Mouse (Mus musculus) heart, postnatal 0 days (tissue): ENCODE measurements at regions not wholly inside any gene's neighbourhood (a gene's known extent, or its start where the extent isn't known, plus 50 kb on each side); places are given as distances from the start of the nearest gene placed in this dataset.

Experiments
- ATAC-seq: fragments of 200-750 bp; cut with Nextera tagmentation; 2 replicates; pipeline ENCODE4 v1.8.0; 2017; ENCODE audit warnings: low read depth, moderate number of reproducible peaks, moderate library complexity; ENCODE audit not compliant: insufficient read depth
- DNase-seq: peaks from one replicate; pipeline ENCODE4 v3.0.0-alpha.2; 2016; ENCODE audit warnings: low spot score
- H3K27ac ChIP-seq: fragments of 300-500 bp; sonication (generic); 2 replicates; pipeline ENCODE4 v1.5.1; 2014; ENCODE audit warnings: low read depth, mild to moderate bottlenecking
- H3K27me3 ChIP-seq: fragments of 300-500 bp; sonication (generic); 2 replicates; pipeline ENCODE4 v1.6.1; 2014; ENCODE audit warnings: low read length, mixed read lengths; ENCODE audit not compliant: control insufficient read depth, insufficient read depth
- H3K36me3 ChIP-seq: fragments of 300-500 bp; sonication (generic); replicated peaks from 2 replicates; pipeline ENCODE4 v1.6.1; 2014; ENCODE audit warnings: low read length, mixed read lengths; ENCODE audit not compliant: control insufficient read depth, insufficient read depth
- H3K4me1 ChIP-seq: fragments of 300-500 bp; sonication (generic); 2 replicates; pipeline ENCODE4 v1.6.1; 2014; ENCODE audit warnings: antibody characterized with exemption; ENCODE audit not compliant: control insufficient read depth, insufficient read depth
- H3K4me2 ChIP-seq: fragments of 300-500 bp; sonication (generic); 2 replicates; pipeline ENCODE4 v1.6.1; 2014; ENCODE audit warnings: low read depth, mild to moderate bottlenecking, low read length, moderate library complexity
- H3K4me3 ChIP-seq: fragments of 300-500 bp; sonication (generic); 2 replicates; pipeline ENCODE4 v1.5.1; 2014; ENCODE audit warnings: low read depth, low read length
- H3K9ac ChIP-seq: fragments of 300-500 bp; sonication (generic); replicated peaks from 2 replicates; pipeline ENCODE4 v1.6.1; 2014; ENCODE audit warnings: low read depth, low read length, mixed read lengths
- H3K9me3 ChIP-seq: fragments of 300-500 bp; sonication (generic); replicated peaks from 2 replicates; pipeline ENCODE4 v1.6.1; 2016; ENCODE audit warnings: low read length; ENCODE audit not compliant: control insufficient read depth
- CTCF ChIP-seq: IDR thresholded peaks from 2 replicates; pipeline ENCODE4 v1.5.1; 2016; ENCODE audit warnings: antibody characterized with exemption, control low read depth, low read depth
- EP300 ChIP-seq: IDR thresholded peaks from 2 replicates; pipeline ENCODE4 v1.6.1; 2016; ENCODE audit warnings: antibody characterized with exemption, low read depth
- WGBS: fragments of 180-500 bp; shearing (Covaris S2); extraction: QIAGEN DNeasy Blood & Tissue Kit; methylation state at CpG from one replicate; pipeline ENCODE4 v1.1.7; 2014; 5-methylcytosine and 5-hydroxymethylcytosine counted together

DNA sequence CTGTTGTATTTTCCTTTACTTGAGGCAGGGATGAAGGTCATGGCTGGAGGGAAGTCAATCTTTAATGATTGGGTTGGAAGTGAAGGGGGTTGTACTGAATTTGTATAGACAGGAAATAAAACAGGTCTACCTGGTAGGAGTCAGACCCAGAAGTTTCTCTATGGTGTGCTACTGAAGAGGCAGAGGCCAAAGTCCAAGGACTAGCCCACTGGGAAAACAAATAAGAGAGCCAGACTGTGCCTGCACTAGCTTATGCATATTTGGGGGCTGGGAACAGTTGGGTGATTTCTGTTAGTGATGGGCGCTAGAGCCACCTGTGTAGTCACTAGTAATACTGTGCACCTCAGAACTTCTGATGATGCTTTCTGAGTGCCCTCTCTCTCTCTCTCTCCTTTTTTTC, 203.7 kb downstream of the Dusp6 start:
- H3K4me1 ChIP-seq = no peaks in the 10 kb centered on the region
- WGBS = 81% methylated on average over 1 of the region's 1 CpGs
- H3K27ac ChIP-seq = peak overlapping the region; percentile 68

DNA sequence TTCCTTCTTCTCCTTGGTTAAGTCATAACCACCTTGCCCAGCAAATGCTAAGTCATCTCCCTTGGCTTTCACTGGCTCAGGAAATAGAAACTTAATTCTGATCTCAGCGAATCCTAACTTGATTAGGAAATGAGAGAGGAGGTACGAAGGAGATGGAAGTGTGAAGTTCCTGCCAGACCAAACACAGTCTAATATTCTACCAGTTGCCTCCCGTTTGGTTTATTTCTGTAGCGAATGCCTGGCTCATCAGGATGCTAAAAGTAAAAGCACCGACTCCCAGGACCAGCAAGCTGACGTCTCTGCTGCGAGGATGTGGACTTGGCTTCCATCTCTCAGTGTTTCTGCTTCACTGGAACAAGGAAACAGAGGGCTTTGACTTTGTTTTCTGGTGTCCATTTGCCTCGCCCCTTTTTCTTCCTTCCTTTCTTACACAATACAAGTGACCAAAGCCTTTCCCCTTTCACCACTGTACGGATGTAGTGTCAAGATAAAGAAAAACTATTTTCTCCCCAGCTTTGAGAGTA, 204.3 kb downstream of the Dusp6 start:
- ATAC-seq = peak; percentile 76
- no peak for TF ChIP-seq CTCF
- TF ChIP-seq EP300 = no peak
- peak overlapping the region; percentile 68 for H3K27ac ChIP-seq
- 48% methylated on average over 9 of the region's 9 CpGs for WGBS
- peak; percentile 66 for DNase-seq
- H3K4me3 ChIP-seq = no peak overlapping the region
- H3K4me1 ChIP-seq = no peaks in the 10 kb centered on the region
- H3K4me2 ChIP-seq = no peak overlapping the region
- H3K27me3 ChIP-seq = no peaks in the 10 kb centered on the region
- H3K36me3 ChIP-seq = no peaks in the 10 kb centered on the region
- no peaks in the 10 kb centered on the region for H3K9me3 ChIP-seq
- H3K9ac ChIP-seq = no peak overlapping the region

More for the DNA sequence above, 203.7 kb downstream of the Dusp6 start:
- Histone ChIP-seq H3K9me3 (no peaks in the 10 kb centered on the region), H3K4me2 (no peak overlapping the region), H3K9ac (no peak overlapping the region), H3K4me3 (no peak overlapping the region), H3K36me3 (no peaks in the 10 kb centered on the region), H3K27me3 (no peaks in the 10 kb centered on the region)
- DNase-seq (no peak), ATAC-seq (no peak)
- no peak for TF ChIP-seq CTCF
- no peak for TF ChIP-seq EP300

GRCm38 (mm10) chr10:99468971-99469370, 205.9 kb downstream of the Dusp6 start:
- ATAC-seq (no peak), DNase-seq (no peak)
- no peak overlapping the region for H3K27ac ChIP-seq
- peaks cover 3% of the 10 kb centered on the region; the same call in 1 of the 2 replicates for H3K4me1 ChIP-seq
- H3K4me3 ChIP-seq = no peak overlapping the region
- no peak overlapping the region for H3K4me2 ChIP-seq
- 71% methylated on average over 3 of the region's 3 CpGs for WGBS
- no peaks in the 10 kb centered on the region for H3K27me3 ChIP-seq
- H3K9ac ChIP-seq = no peak overlapping the region
- TF ChIP-seq CTCF = no peak
- TF ChIP-seq EP300 = no peak
- no peaks in the 10 kb centered on the region for H3K9me3 ChIP-seq
- H3K36me3 ChIP-seq = no peaks in the 10 kb centered on the region

DNA sequence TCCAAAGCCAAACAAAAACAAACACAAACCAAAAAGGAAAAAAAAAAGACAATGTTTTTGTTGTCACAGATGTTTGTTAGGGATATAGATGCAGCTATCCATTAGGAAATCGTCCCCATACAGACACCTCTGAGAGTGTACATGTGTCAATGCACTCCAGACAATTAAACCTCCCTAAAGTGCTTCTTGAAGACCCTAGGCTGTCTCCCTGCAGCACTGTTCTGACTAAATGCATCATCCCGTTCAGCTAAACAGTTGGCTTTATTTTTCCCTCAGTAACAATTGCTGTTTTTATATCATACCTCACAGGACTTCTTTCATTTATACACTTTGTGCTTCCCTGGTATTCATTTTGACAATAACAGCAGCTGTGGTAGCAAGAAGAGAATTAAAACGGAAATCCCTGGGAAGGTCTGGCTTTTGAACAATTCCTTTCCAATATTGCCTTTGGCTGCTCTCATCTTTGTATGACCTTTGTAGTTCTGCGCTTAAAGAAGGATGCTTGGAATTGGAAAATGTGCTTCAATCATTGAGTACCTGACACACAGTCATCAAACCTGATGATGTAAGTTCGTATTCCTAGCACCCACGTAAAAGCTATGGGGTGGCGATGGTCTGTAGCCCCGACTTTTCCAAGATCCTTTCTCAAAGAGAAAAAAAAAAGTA, 208.9 kb downstream of the Dusp6 start:
- DNase-seq (peak; percentile 69), ATAC-seq (0 out of 2 replicates have a peak, but pooled peaks have one; percentile 44)
- Histone ChIP-seq H3K27ac (peak overlapping the region; percentile 51), H3K36me3 (no peaks in the 10 kb centered on the region), H3K4me3 (no peak overlapping the region), H3K9me3 (no peaks in the 10 kb centered on the region), H3K27me3 (no peaks in the 10 kb centered on the region), H3K4me1 (peaks cover 3% of the 10 kb centered on the region; the same call in 1 of the 2 replicates), H3K9ac (no peak overlapping the region), H3K4me2 (no peak overlapping the region)
- 67% methylated on average over 8 of the region's 8 CpGs for WGBS
- TF ChIP-seq CTCF = no peak
- no peak for TF ChIP-seq EP300

DNA sequence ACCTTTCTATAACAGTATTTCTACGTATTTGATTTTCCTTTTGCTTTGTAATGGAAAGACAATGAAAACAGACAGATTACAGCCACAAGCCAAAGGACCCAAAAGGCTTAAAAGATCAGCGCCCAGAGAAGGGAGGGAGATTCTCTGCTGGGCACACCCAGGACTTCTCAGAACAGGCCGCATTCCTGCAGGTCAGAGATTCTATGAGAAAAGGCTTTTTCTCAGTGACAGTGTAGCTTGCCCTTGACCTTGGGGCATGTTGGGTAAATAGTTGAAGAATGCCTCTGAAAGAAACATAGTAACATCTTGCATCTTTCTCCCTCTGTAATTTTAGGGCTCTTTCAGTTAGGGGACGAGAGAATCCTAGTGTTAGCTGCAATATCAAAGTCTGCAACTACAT, 209.8 kb downstream of the Dusp6 start:
- H3K27ac ChIP-seq = no peak overlapping the region; the same call in 1 of the 2 replicates
- WGBS = 73% methylated on average over 4 of the region's 4 CpGs

DNA sequence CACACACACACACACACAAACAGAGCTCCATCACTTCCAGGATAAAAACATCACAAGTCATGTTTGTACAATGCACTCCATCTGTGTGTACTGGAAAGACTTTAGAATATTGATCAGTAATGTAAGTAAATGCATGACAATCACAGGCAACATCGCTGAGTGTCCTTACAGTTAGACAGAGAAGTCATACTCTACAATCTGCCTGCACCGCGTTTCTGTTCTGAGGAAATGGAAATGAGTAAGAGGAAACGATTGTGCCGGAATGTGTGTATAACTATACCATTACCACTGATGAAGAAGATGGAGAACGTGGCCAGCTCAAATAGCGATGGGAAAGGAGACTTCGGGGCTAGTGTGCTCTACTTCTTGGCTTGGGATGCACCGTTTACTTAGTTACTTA, 210.7 kb downstream of the Dusp6 start:
- Histone ChIP-seq H3K4me3 (no peak overlapping the region), H3K4me1 (peaks cover 3% of the 10 kb centered on the region; the same call in 1 of the 2 replicates), H3K27ac (no peak overlapping the region), H3K36me3 (no peaks in the 10 kb centered on the region), H3K9ac (no peak overlapping the region), H3K4me2 (no peak overlapping the region), H3K27me3 (no peaks in the 10 kb centered on the region), H3K9me3 (no peaks in the 10 kb centered on the region)
- DNase-seq (no peak), ATAC-seq (no peak)
- TF ChIP-seq EP300 (no peak), CTCF (no peak)
- WGBS = 78% methylated on average over 9 of the region's 9 CpGs

More for the DNA sequence above, 209.8 kb downstream of the Dusp6 start:
- no peak overlapping the region for H3K9ac ChIP-seq
- no peaks in the 10 kb centered on the region for H3K27me3 ChIP-seq
- no peak overlapping the region for H3K4me2 ChIP-seq
- H3K4me3 ChIP-seq = no peak overlapping the region
- no peak for ATAC-seq
- DNase-seq = no peak
- TF ChIP-seq CTCF (no peak), EP300 (no peak)
- no peaks in the 10 kb centered on the region for H3K9me3 ChIP-seq
- peaks cover 3% of the 10 kb centered on the region; the same call in 1 of the 2 replicates for H3K4me1 ChIP-seq
- no peaks in the 10 kb centered on the region for H3K36me3 ChIP-seq
